Mouse (Mus musculus) ES-Bruce4 (cell line): Measurements from ENCODE around the gene Gdpd5.

Experiments used
- CTCF ChIP-seq: IDR thresholded peaks from one replicate; pipeline ENCODE4 v1.8.1; 2011; ENCODE audit warnings: low read depth, low read length
- POLR2A ChIP-seq: IDR thresholded peaks from one replicate; pipeline ENCODE4 v1.8.1; 2011; ENCODE audit warnings: low read length; ENCODE audit not compliant: insufficient read depth

DNA sequence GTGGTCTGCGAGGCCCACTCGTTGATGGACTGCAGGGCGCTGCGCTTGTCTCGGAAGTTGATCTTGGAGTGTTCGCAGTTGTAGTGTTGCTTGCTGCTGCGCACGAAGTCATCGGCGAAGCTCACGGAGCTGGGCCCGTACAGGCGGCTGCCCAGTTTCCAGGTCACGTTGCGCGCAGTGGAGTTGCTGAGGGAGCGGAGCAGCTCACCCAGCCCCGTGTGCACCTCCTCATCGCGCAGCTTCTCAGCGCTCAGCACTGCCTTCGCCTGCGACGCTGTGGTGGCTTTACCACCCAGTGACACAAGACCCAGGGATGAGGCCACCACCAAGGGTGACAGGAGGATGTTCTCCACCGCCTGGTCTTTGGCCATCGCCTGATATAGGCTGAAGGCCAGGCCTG is 32.3 kb upstream of the Gdpd5 start:
- TF ChIP-seq CTCF = no peak
- no peak for TF ChIP-seq POLR2A
